Mouse (Mus musculus) cerebellum, adult 11 months (tissue): ENCODE results near the gene Thumpd3.
A peak's percentile ranks its signal among the peaks of the same experiment; 100 is the strongest.

Source experiments
- DNase-seq: peaks from one replicate; pipeline ENCODE4 v3.0.0; 2022

Thumpd3 gene

GRCm38 (mm10) chr6:113046041-113046975, at the start of gene Thumpd3:
Gene Thumpd3, plus strand, starts transcription at chr6:113046225.
- peak; percentile 96 for DNase-seq

- DNase-seq, result no peak
These were observed 46.8 kb upstream of the Thumpd3 start for GRCm38 (mm10) chr6:112999199-112999598.

- DNase-seq, result peak; percentile 88
These were observed 45.2 kb upstream of the Thumpd3 start for GRCm38 (mm10) chr6:113000666-113001287.

GRCm38 (mm10) chr6:113001719-113002118, 44.3 kb upstream of the Thumpd3 start:
- DNase-seq, result no peak

DNA sequence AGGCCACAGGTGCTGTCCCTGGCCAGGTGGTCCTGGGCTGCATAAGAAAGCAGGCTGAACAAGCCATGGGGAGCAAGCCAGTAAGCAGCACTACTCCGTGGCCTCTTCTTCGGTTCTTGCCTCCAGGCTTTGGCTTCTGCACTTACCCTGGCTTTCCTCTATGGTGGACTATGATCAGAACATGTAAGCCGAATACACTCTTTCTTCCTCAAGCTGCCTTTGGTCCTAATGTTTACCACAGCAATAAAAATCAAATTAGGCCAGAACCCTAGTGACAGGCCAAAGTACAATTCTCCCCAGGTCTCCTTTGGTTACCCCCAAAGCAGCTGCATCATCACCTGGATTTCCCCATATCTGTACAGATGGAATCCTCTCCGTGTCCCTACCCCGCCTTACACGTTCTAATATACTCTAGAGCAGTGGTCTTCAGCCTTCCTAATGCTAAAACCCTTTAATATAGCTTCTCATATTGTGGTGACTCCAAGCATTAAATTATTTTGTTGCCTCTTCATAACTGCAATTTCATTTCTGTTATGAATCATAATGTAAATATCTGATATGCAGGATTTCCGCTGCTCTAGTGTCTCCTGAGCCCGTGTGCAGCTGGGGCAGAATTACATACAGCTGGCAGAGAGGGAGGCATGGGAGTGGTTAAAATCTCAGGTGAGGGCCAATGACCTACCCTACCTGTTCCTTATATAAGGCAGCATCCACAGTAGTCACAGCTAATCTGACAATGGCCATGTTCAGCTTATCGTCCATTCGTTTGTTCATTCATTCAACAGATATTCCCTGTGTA, 42.5 kb upstream of the Thumpd3 start:
- no peak for DNase-seq

GRCm38 (mm10) chr6:113006833-113007232, 39.2 kb upstream of the Thumpd3 start:
- no peak for DNase-seq

- no peak for DNase-seq
These were observed 34.1 kb upstream of the Thumpd3 start for GRCm38 (mm10) chr6:113011886-113012285.

DNA sequence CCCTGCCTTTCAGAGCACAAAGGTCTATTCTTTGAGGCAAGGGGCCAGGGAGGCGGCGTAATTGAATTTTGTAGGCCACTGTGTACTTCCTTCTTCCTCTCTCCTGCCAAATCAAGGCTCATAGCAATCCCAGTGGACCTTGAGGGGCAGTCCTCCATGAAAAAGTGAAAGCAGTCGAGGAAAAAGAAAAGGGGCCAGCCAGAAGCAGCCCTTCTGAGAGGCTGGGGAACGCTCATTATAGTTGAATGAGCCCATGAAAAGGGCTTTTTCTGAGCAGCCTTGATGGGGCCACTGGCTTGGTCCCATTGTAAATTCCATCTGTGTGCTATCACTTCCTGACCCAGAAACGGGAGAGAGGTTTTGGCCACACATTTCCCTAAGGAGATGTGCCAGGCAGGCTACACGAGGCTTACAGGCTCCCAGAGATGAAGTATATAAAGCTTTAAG, 33.5 kb upstream of the Thumpd3 start:
- peak; percentile 25 for DNase-seq

DNA sequence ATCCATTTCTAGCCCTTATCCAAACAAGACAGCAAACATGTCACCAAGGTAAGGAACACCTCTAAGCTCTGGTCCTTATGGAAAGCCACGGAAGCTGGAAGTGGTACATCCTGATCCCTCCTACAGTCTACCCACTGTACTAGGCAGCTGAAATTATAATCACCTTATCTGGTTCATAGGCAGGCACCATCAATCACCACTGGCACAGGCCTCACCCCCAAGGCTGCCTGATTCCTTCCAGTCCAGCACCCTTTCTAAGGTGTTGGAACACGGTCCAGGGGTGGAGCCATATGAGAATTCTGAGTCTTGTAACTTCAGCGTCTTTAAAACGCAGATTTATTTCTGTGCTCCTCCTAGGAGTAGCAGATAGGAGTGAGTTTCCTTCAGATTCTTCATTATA, 32.5 kb upstream of the Thumpd3 start:
- DNase-seq, result no peak

DNA sequence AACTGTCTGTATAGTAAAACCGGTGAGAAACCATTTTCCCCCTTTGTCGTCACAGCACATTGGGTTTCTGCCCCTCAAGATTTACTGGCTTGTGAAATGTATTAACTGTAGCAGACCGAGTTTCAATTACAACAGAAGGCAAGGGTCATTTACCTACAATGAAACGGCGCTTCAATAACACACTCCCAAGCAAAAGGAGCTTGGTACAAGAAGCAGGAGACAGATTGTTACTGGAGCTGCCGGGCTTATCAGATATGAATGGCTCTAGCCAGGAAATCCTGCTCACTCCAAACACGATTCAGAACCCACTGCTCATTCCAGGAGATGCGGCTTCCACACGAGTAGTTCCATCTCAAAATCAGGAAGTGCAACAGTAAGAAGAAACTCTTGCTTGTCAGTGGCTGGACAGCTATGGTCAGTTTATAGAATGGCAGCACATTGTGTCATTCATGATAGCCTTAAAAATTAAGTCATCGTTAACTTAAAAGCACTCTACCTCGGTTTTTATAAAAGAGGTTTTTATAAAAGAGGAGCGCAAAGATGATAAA, 28.5 kb upstream of the Thumpd3 start:
- DNase-seq, result no peak

- no peak for DNase-seq
These were observed 27.9 kb upstream of the Thumpd3 start for GRCm38 (mm10) chr6:113018139-113018538.

GRCm38 (mm10) chr6:113024866-113025265, 21.2 kb upstream of the Thumpd3 start:
- no peak for DNase-seq

DNA sequence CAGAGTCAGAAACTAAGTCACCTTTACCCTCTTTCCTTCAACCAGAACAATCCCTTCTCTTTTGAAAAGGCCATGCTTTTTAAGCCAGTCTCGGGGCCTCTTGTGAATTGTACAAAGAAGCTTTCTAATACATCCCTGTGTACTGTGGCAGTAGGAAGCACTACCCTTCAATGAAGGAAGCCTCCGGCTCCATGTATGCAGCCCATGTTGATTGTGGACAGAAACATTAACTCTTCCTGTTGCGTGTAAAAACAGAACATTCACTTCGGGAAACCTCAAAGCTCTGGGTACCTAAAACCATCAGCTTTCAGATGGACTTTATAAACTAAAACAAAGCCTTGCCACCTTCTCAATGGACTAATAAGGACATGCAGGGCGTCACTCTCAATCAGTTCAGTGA, 20.3 kb upstream of the Thumpd3 start:
- DNase-seq, result no peak

GRCm38 (mm10) chr6:113027446-113027845, 18.6 kb upstream of the Thumpd3 start:
- no peak for DNase-seq

DNA sequence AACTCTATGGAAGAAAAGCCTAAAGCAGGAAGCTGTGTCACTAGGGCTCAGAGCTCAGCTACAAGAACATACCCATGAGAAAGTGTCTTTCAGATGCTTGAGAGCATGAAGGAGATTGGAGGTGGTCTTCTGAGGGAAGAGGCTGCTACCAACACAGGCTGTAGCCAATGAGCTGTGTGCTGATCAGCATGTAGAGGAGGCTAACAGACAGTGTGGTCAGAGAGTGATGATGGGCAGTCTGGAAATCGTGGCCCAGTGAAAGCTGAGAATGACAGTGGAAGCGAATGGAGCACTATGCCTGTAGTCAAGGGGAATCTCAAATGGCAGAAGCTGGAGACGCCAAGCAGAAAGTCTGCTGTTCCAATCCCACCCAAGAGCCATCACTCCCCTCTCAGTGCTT, 17.0 kb upstream of the Thumpd3 start:
- DNase-seq, result no peak

GRCm38 (mm10) chr6:113030553-113030952, 15.5 kb upstream of the Thumpd3 start:
- DNase-seq, result no peak

DNA sequence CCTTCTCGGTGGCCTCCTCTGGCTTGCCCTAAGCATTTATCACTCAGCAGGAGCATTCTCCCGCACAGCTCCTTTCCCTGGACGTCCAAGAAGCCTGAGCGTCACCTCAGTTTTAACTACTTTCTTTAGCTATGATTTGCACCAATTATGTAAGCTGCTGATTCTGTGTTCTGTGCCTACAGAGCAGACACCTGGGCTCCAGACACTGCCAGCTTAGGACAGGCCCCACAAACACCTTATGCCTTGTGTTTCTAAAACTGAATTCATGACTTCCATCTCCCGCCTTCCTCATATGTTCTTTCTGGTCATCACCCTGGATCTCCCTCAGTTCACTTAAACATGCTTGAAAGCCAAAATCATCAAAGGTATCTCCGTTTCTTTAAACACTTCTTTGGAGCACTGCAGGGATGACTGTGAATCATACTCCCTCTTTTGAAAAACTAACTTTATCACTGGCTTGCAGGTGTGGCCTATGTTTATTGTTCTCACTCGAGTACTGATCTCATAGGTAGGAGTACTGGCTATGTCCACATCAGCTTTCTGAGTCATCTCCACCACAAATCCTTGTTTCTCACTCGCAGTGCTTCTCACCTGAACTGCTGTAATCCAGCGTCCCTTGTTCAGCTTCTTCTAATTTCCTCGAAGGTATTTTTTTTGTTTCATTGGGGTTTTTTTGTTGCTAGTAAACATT, 14.9 kb upstream of the Thumpd3 start:
- peak; percentile 12 for DNase-seq

- no peak for DNase-seq
These were observed 13.9 kb upstream of the Thumpd3 start for GRCm38 (mm10) chr6:113032121-113032520.

DNA sequence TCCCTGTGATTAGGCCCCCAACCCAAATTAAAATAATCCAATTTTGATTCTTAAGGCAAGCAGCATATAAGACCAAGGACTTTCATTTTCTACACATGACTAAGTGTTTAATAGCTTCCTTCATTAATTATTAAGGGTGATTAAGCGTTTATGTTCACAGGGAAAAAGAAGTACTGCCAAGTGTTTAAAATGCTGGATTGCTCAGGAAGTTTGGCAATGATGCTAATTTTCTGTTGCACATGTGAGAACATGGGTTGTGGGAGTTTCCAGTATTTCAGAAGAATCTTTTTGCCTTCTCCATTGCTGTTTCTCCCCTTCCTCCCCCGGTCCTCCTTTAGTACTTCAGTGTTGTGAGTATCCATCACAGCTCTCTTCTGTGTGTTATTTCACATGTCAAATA, 12.8 kb upstream of the Thumpd3 start:
- no peak for DNase-seq

- DNase-seq, result no peak
These were observed 11.6 kb upstream of the Thumpd3 start for GRCm38 (mm10) chr6:113034466-113034865.

DNA sequence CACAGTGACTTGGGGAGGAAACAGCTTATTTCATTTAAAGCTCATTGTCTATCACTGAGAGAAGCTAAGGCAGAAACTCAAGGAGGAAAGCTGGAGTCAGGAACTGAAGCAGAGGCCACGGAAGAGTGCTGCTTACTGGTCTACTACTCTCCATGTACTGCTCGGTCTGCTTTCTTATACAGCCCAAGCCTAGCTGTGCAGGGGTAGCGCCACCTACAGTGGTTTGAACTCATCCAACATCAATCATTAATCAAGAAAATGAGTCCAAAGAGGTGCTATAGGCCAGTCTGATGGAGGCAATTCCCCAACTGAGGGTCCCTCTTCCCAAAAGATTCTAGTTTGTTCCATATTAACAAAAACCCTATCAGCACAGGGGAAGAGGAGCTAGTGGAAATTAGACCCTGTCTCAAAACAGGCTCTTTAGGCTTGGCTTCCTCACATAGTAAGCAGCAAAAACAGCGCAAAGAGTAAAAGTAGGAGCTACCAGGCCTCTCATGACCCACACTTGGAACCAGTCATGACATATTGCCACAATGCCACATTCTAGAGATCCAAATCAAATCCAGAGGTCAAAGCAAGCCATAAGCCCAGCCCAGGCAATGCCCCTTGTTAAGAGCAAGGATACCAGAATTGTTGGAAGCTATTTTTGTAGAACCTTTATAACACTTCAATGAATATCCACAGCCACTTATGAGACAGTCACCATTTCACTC, 9.4 kb upstream of the Thumpd3 start:
- no peak for DNase-seq
